Comparison of ENCODE assay signal across 22 mouse cellular contexts in genomic region chr8:107627881-107628280, GRCm38 (mm10). TPM values are rescaled to one million over a fixed set of nuclear protein-coding genes. Genes with fewer than 3 reads are reported as not detected.
DNase-seq lines count a peak whose midpoint lies in the region; ATAC-seq and TF ChIP-seq lines count a peak whose summit lies in the region.
"Had no signal": no experiment of that assay in that cellular context is flagged by ENCODE, and none has a peak within 500 bp of the region (broad histone marks: within the 10 kb centered on the region; RNA-seq: fewer than 3 reads in every experiment).

No protein-coding gene starts in this region.

- peak; percentile 56 for DNase-seq in forebrain, embryonic 14.5 days (ENCODE audit: low spot score)
- peak; percentile 3 for DNase-seq in testis, postnatal 10 days (ENCODE audit: low spot score)
- no peak for DNase-seq in testis, postnatal 14 days (ENCODE audit: low spot score)
- DNase-seq in brain, embryonic 14.5 days (ENCODE audit: low read depth), result peak; percentile 66
- DNase-seq: adrenal gland, adult 2 months; adrenal gland, adult 8-10 months; adrenal gland, postnatal 10 days; adrenal gland, postnatal 14 days; adrenal gland, postnatal 25 days; adrenal gland, postnatal 36 days; B cell, adult 2 months; cerebellum, adult 11 months; cerebellum, adult 11-12 months; cerebellum, adult 18-20 months; cerebellum, adult 2 months had no signal

- 62% methylated on average over 9 of the region's 9 CpGs for WGBS in forebrain, embryonic 14.5 days
- 72% methylated on average over 9 of the region's 9 CpGs for WGBS in forebrain, embryonic 12.5 days

- no peaks in the 10 kb centered on the region for H3K36me3 ChIP-seq in forebrain, embryonic 14.5 days (ENCODE audit: control insufficient read depth, insufficient read depth, low read length)
- no peaks in the 10 kb centered on the region for H3K36me3 ChIP-seq in forebrain, embryonic 12.5 days (replicated peaks)
- H3K36me3 ChIP-seq: G1E had no signal

- no peaks in the 10 kb centered on the region for H3K9me3 ChIP-seq in forebrain, embryonic 14.5 days (replicated peaks; ENCODE audit: control insufficient read depth, low read length)
- no peaks in the 10 kb centered on the region for H3K9me3 ChIP-seq in forebrain, embryonic 12.5 days

- H3K4me2 ChIP-seq in forebrain, embryonic 14.5 days (ENCODE audit: low read length), result no peak overlapping the region
- H3K4me2 ChIP-seq in forebrain, embryonic 12.5 days, result no peak overlapping the region

- H3K9ac ChIP-seq in forebrain, embryonic 14.5 days (ENCODE audit: low read length), result no peak overlapping the region
- H3K9ac ChIP-seq in forebrain, embryonic 12.5 days, result no peak overlapping the region

- ATAC-seq in forebrain, embryonic 14.5 days, result no peak
- ATAC-seq in forebrain, embryonic 12.5 days (ENCODE audit: low FRiP score), result no peak
- ATAC-seq in monocyte, adult 5-6 weeks (replicated peaks; ENCODE audit: insufficient number of reproducible peaks, low FRiP score, low TSS enrichment, poor library complexity, severe bottlenecking), result no peak
- ATAC-seq: activated CD4-positive, CD25-positive, alpha-beta regulatory T cell, adult 4 months; CD4-positive, CD25-positive, alpha-beta regulatory T cell, adult 4 months; Patski had no signal

- TF ChIP-seq CTCF in brain, embryonic 14.5 days (IDR thresholded peaks at IDR 0.05; ENCODE audit: borderline replicate concordance, extremely low read depth, insufficient read depth, insufficient read length), result no peak

- H3K27me3 ChIP-seq in forebrain, embryonic 14.5 days (replicated peaks; ENCODE audit: control insufficient read depth, insufficient read depth, low read length), result no peaks in the 10 kb centered on the region
- H3K27me3 ChIP-seq in forebrain, embryonic 12.5 days, result no peaks in the 10 kb centered on the region
- H3K27me3 ChIP-seq: CH12.LX had no signal

- no peak for TF ChIP-seq POLR2A in brain, embryonic 14.5 days (IDR thresholded peaks at IDR 0.05; ENCODE audit: borderline replicate concordance, extremely low read depth, insufficient read depth, insufficient read length, poor library complexity, severe bottlenecking)

- H3K27ac ChIP-seq in forebrain, embryonic 14.5 days (ENCODE audit: low read depth, low read length), result no peak overlapping the region
- no peak overlapping the region for H3K27ac ChIP-seq in forebrain, embryonic 12.5 days

- no peak overlapping the region for H3K4me3 ChIP-seq in forebrain, embryonic 14.5 days (ENCODE audit: low read depth, low read length)
- no peak overlapping the region for H3K4me3 ChIP-seq in forebrain, embryonic 12.5 days (replicated peaks)

- H3K4me1 ChIP-seq in forebrain, embryonic 14.5 days (ENCODE audit: control insufficient read depth, insufficient read depth, low read length), result no peaks in the 10 kb centered on the region
- H3K4me1 ChIP-seq in forebrain, embryonic 12.5 days, result no peaks in the 10 kb centered on the region

RNA-seq across cellular contexts. Expression of gene Psmd7, which starts 39.6 kb away (rescaled TPM):
- polyA plus RNA-seq in forebrain, embryonic 14.5 days (2014; fragmentation: Nextera tagmentation; extraction: Ambion mirVana), result 247 and 252 TPM in 2 replicates
- polyA plus RNA-seq in forebrain, embryonic 12.5 days (2016; fragmentation: Nextera tagmentation; extraction: Ambion mirVana), result 291 and 295 TPM in 2 replicates
- 117 and 127 TPM in 2 replicates for polyA plus RNA-seq in brain, embryonic 14.5 days (2012; rRNA removed)
- 42.9 to 56.8 TPM (median 56.4 TPM) in 3 replicates for total RNA-seq in monocyte, adult 5-6 weeks (2017)
